Mouse (Mus musculus): ENCODE measurements at regions not wholly inside any gene's neighbourhood (a gene's known extent, or its start where the extent isn't known, plus 50 kb on each side); places are given as distances from the start of the nearest gene placed in this dataset.

DNA sequence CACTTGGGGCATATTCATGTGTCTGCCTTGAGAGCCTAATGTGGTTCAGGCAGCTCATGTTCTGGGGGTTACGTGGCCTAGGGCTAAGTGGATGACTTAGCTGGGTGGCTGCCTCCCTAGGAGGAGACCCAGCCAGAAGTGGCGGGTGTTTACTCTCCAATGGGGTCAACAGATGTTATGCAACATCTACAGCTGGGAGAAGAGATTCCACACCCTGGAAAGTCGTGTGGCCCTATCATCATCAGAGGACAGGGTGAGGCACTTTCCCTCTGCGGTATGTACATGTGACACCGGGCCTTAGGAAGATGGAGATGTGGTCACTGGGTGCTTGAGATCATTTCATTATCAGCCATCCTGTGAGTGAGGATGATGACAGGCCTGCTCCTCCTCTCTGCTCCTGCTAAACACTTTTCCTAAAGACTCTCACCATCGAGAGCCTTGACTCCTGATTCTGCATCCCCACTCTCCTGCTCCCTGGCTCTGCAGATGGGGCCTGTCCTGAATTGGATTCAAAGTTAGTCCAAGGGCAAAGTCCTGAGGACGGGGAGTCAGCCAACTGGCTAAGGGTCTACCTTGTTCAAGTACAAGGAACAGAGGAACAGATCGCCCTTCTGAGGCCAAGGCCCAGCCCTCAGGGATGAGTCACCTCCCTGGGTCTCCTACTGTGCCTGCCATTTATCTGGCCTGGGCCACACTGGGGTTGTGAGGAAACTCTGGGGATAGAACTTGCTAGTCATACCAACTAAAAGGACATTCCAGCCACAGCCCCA is 99.8 kb upstream of the Cops8 start:
- DNase-seq (ENCODE audit: low read depth, low spot score) = no peak

GRCm38 (mm10) chr1:90504583-90505080 is 98.1 kb upstream of the Cops8 start:
- no peak for DNase-seq (ENCODE audit: low read depth, low spot score)

- DNase-seq (ENCODE audit: low read depth, low spot score) = no peak
These were observed 97.2 kb upstream of the Cops8 start for GRCm38 (mm10) chr1:90505599-90505998.

GRCm38 (mm10) chr1:90506582-90506981 is 96.2 kb upstream of the Cops8 start:
- no peak for DNase-seq (ENCODE audit: low read depth, low spot score)

DNA sequence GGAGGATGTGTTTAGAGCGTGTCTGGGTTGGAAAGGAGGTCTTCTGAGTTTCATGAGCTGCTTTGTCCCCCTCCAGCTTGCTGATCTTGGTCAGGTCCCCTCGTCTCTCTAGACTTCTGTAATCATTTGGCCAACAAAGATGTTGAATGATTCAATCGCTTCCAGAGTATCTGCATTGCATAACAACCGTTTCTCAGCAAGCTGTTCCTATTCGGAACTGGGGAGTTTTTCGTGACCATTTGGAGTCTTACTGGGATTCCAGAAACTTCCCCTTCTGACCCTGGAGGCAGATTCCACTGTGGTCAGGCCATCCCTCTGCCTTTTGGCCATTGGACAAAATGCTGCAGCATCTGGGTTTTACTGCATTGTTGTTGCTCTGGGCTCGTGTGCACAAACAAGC is 93.4 kb upstream of the Cops8 start:
- DNase-seq (ENCODE audit: low read depth, low spot score) = no peak

GRCm38 (mm10) chr1:90513442-90514070 is 89.2 kb upstream of the Cops8 start:
- no peak for DNase-seq (ENCODE audit: low read depth, low spot score)

DNA sequence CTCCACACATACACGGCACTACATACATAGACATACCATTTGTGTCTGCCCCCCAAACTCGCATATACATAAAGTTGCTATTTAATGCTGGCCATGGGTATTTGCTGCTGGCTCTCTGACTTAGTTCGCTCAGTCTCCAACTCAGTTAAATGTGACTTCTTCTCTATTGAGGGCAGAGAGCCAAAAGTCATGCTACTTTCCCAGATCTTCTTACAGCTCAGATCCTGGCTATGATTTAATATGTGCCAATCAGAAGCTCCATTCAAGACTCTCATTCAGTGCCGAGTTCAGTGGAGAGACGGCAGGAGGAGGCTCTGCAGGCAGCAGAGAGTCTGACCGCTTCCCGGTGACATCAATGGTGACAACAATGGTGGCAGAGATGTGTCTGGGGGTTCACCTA is 88.6 kb upstream of the Cops8 start:
- no peak for DNase-seq (ENCODE audit: low read depth, low spot score)

DNA sequence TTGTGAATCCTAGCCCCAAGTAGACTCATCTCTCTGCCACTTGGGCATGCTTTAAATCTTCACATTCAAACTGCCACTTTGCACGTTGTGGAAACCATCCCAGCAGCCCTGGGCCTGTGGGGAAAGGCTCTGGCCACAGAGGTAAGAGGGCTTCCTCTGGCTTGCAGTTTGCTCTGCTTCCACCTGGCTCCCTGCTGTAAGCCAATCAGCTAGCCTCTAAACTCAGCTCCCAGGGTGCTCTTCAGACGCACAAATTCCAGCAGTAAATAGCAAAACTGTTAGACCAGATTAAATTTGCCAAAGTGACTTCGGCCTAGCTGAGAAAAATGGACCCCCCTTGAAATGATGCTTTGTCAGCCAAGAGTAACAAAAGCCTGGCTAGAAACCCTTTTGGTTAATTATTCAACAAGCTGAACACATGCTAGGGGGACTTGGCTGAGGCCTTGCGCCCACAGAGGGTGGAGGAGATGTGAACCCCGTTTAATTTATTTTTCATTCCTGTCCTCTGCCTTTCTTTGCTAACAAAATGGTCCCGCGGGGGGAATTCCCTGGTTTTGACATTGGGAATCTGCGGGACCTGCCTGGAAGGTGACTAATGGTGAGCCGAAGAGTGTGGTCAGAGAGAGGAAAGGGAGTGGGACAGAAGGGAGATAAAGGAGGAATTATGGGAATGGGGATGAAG is 84.1 kb upstream of the Cops8 start:
- DNase-seq (ENCODE audit: low read depth, low spot score) = no peak

- DNase-seq (ENCODE audit: low read depth, low spot score) = no peak
These were observed 83.2 kb upstream of the Cops8 start for GRCm38 (mm10) chr1:90519284-90520275.

DNA sequence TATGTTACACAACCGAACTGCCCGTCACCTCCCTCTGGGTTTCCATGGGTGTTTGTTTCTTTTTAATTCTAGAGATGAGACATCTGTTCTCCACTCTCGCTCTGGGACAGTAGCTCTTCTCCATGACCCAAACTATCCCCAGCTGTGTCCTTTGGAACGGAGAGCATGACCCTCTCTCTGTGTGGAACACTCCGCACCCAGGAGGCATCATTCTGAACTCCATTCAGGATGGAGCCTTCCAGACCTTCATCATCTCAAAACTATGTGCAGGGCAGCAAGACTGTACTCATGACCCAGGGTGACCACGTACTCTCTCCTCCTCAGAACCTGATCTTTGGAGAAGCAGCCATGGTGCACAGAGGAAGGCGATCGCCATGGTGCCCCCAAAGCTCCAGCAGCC is 80.5 kb upstream of the Cops8 start:
- DNase-seq (ENCODE audit: low read depth, low spot score) = no peak

DNA sequence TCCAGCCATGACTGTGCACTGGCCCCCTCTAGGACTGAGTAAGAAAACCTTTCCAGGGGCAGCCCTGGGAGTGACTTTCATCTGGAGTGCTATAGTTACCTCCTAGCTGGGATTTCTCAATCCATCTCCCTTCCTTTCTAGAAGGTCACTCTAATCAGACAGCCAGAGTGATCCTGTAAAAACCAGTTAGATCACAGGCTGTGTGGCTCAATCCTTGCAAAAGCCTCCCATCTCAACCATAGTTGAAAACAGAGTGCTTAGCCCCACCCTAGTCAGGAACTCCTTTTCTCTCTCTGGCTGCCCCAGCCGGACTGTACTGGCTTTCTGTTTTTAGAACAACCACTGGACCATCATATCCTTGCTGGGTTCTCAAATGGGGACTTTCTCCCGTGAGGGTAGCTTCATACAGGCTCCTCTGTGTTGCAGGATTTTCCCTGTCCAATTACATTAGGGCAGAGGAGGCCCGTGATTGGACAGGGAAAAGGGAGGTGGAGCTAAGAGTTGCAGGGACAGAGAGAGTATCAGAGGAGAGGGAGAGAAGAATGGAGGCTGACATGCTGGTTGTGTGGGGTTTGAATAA is 78.0 kb upstream of the Cops8 start:
- DNase-seq (ENCODE audit: low read depth, low spot score) = no peak

- DNase-seq (ENCODE audit: low read depth, low spot score) = no peak
These were observed 76.5 kb upstream of the Cops8 start for GRCm38 (mm10) chr1:90526311-90526710.

DNA sequence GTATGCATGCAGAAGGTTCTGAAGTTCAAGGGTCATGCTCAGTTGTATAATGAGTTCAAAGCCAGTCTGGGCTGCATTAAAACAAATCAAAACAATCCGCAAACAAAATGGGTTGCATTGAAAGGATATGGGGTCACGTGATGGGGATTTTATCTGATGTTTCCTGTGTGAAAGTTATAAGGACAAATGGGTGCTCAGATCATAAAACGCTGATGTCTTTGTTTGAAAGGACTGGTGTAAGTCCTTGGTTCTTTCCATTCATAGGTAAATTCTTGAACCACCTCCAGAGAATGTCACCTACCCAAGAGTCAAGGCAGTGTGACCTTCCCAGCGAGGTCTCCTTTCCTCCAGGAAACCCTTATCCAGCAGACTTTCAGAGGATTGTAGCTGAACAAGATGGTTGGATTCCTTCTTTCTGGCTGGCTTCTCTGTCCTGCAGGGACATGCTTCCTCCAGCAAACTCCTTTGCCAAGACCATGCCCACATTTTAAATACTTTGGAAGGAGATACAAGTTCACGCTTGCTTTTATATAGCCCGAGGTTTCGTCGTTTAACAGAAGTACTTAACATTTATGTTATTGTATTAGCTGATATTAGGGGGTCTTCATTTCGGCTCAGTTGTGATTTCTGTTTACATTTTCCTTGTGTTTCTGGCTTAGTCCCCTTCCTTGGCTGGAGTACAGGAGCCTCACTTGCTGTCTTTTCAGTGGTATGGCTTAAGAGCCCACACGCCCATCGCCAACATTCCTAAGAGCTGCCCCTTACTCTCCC is 74.6 kb upstream of the Cops8 start:
- DNase-seq (ENCODE audit: low read depth, low spot score) = no peak

- DNase-seq (ENCODE audit: low read depth, low spot score) = no peak
These were observed 69.3 kb upstream of the Cops8 start for GRCm38 (mm10) chr1:90533481-90533880.

DNA sequence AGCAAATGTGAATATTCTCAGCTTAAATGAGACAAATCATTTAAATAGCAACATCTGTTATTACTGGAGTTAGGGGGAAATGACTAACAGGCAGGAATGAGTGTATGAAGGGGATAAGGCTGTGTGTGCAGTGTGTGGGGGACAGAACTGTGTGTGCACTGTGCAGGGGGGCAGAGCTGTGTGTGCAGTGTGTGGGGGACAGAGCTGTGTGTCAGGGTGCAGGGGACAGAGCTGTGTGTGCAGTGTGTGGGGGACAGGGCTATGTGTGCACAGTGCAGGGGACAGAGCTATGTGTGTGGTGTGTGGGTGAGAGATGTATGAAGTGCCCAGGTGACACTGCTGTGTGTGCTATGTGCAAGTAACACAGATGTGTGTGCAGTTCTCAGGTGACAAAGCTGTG is 66.7 kb upstream of the Cops8 start:
- DNase-seq (ENCODE audit: low read depth, low spot score) = no peak

DNA sequence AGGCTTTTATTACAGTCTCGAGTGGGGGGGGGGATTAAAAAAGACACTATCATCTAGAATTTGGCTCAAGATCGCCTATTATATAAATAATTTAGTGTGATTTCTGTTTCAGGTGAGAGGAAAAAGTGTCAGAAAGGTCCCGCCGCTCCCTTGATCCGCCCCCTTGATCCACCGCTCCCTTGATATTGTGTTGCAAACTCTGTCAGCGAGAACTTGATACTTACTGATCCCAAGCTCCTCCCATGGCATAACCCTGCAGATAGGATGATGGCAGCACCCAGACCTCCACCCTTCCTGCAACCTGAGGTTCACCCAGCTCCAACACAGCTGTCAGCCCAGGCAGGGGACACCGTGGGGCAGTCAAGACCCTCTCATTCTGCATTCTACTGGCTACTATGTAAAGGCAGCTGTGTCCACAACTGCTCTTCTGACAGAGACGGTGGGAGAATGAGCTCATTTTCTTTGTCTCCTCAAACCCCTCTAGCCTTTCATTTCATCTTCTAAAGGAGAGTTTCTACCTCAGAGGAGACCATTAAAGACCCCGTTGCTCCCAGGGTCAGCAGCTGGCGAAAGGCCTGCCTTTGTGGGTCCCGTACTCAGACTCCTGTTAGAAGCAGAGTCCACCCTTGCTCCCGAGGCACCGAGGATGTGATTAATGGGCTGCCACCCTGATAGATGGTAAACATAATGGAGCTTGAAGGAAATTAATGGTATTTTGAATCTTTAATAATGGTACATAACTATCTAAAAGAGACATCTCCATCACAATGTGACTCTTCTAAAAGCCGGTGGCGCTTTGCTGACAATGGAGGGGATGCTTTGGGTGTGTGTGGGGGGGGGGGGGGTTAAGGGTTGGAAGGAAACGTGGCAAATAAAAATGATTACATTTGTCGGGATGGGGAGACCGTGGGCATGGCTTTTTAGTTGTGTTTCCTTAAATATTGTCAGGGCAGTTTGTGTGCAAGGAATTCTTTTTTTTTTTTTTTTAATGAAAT is 58.7 kb upstream of the Cops8 start:
- DNase-seq (ENCODE audit: low read depth, low spot score) = no peak

- DNase-seq (ENCODE audit: low read depth, low spot score) = no peak
These were observed 57.8 kb upstream of the Cops8 start for GRCm38 (mm10) chr1:90544821-90545536.

DNA sequence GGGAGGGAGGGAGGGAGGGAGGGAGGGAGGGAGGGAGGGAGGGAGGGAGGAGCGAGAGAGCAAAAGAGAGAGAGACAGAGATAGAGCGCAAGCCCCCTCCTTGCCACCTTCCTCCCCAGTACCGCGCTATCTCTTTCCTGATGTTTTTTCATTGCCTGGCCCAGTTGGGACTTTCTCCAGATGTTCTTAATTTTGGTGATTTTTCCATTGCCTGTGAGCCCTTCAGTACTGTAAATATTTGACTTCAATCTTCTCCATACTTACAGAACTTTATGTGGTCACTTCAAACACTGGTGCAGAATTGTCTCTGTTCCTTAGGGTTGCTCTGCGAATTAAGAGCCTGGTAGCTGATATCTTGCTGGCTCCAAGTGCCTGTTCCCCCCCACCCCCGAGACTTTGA is 50.1 kb upstream of the Cops8 start:
- no peak for DNase-seq (ENCODE audit: low read depth, low spot score)

All from brain, embryonic 18.5 days (tissue).